Mouse (Mus musculus): Measurements from ENCODE around the gene Fuca2. TPM values are rescaled to one million over a fixed set of nuclear protein-coding genes. Genes with fewer than 3 reads are reported as not detected.
A peak's percentile ranks its signal among the peaks of the same experiment; 100 is the strongest.

The Fuca2 gene
- total RNA-seq, 2 experiments from 2014 or later, result 13.3 to 29.8 TPM

GRCm38 (mm10) chr10:13502371-13502770 is 3.0 kb downstream of the Fuca2 start:
- ATAC-seq (replicated peaks; ENCODE audit: low FRiP score, poor library complexity, severe bottlenecking), result peak; percentile 63

GRCm38 (mm10) chr10:13521857-13522256 is 22.5 kb downstream of the Fuca2 start:
- no peak for ATAC-seq (replicated peaks; ENCODE audit: low FRiP score, poor library complexity, severe bottlenecking)

GRCm38 (mm10) chr10:13528155-13528554 is 28.8 kb downstream of the Fuca2 start:
- ATAC-seq (replicated peaks; ENCODE audit: low FRiP score, poor library complexity, severe bottlenecking), result no peak

- ATAC-seq (replicated peaks; ENCODE audit: low FRiP score, poor library complexity, severe bottlenecking), result no peak
Observed at GRCm38 (mm10) chr10:13534751-13535150, 35.4 kb downstream of the Fuca2 start.

GRCm38 (mm10) chr10:13536706-13537105 is 37.4 kb downstream of the Fuca2 start:
- no peak for ATAC-seq (replicated peaks; ENCODE audit: low FRiP score, poor library complexity, severe bottlenecking)

GRCm38 (mm10) chr10:13539769-13540333 is 40.5 kb downstream of the Fuca2 start:
- no peak for ATAC-seq (replicated peaks; ENCODE audit: low FRiP score, poor library complexity, severe bottlenecking)

GRCm38 (mm10) chr10:13541721-13542120 is 42.4 kb downstream of the Fuca2 start:
- ATAC-seq (replicated peaks; ENCODE audit: low FRiP score, poor library complexity, severe bottlenecking), result no peak

- peak; percentile 96 for ATAC-seq (replicated peaks; ENCODE audit: low FRiP score, poor library complexity, severe bottlenecking)
Observed at GRCm38 (mm10) chr10:13552646-13553497, 53.5 kb downstream of the Fuca2 start, which contains the start of the genes Adat2 and Pex3. Adat2 (plus strand) TSS chr10:13552894. Pex3 (minus strand) TSS chr10:13553142.

GRCm38 (mm10) chr10:13553498-13553985 is 54.2 kb downstream of the Fuca2 start:
- peak; percentile 30 for ATAC-seq (replicated peaks; ENCODE audit: low FRiP score, poor library complexity, severe bottlenecking)

- no peak for ATAC-seq (replicated peaks; ENCODE audit: low FRiP score, poor library complexity, severe bottlenecking)
Observed at GRCm38 (mm10) chr10:13554316-13554715, 55.0 kb downstream of the Fuca2 start.

GRCm38 (mm10) chr10:13560014-13560674 is 60.8 kb downstream of the Fuca2 start:
- ATAC-seq (replicated peaks; ENCODE audit: low FRiP score, poor library complexity, severe bottlenecking), result no peak

- no peak for ATAC-seq (replicated peaks; ENCODE audit: low FRiP score, poor library complexity, severe bottlenecking)
Observed at GRCm38 (mm10) chr10:13564364-13565079, 65.2 kb downstream of the Fuca2 start.

- ATAC-seq (replicated peaks; ENCODE audit: low FRiP score, poor library complexity, severe bottlenecking), result no peak
Observed at GRCm38 (mm10) chr10:13565080-13565448, 65.7 kb downstream of the Fuca2 start.

- ATAC-seq (replicated peaks; ENCODE audit: low FRiP score, poor library complexity, severe bottlenecking), result no peak
Observed at GRCm38 (mm10) chr10:13566393-13566792, 67.1 kb downstream of the Fuca2 start.

Other genes with a start within 250 kb of the Fuca2 start
- gene Phactr2, start 25.1 kb upstream of the Fuca2 start, total RNA-seq (2015; ENCODE audit: low replicate concordance), result 5.0 and 6.1 TPM in 2 replicates
- 3.6 and 6.9 TPM in 2 replicates for gene Phactr2, start 25.1 kb upstream of the Fuca2 start, total RNA-seq (2017; ENCODE audit: low replicate concordance)
- gene Adat2, start 53.4 kb downstream of the Fuca2 start, total RNA-seq (2015; ENCODE audit: low replicate concordance), result 1.1 TPM in 1 of 2 replicates, not detected in the other
- gene Adat2, start 53.4 kb downstream of the Fuca2 start, total RNA-seq (2017; ENCODE audit: low replicate concordance), result 1.2 TPM in 1 of 2 replicates, not detected in the other
- 9.7 and 16.8 TPM in 2 replicates for gene Pex3, start 53.6 kb downstream of the Fuca2 start, total RNA-seq (2015; ENCODE audit: low replicate concordance)
- gene Pex3, start 53.6 kb downstream of the Fuca2 start, total RNA-seq (2017; ENCODE audit: low replicate concordance), result 1.8 and 4.0 TPM in 2 replicates